Mouse (Mus musculus): ENCODE measurements at regions not wholly inside any gene's neighbourhood (a gene's known extent, or its start where the extent isn't known, plus 50 kb on each side); places are given as distances from the start of the nearest gene placed in this dataset.
"Not testable (repeated sequence)": the region's sequence is repeated elsewhere in the genome, so short reads cannot be mapped to it uniquely, and the experiment has no call there.

GRCm38 (mm10) chr7:95954511-95954910 lies 216.5 kb upstream of the Tenm4 start:
- DNase-seq (ENCODE audit: low spot score): no peak

GRCm38 (mm10) chr7:95955119-95955518 lies 215.9 kb upstream of the Tenm4 start:
- DNase-seq (ENCODE audit: low spot score): no peak

- DNase-seq (ENCODE audit: low spot score): no peak
These were observed 212.0 kb upstream of the Tenm4 start for GRCm38 (mm10) chr7:95959068-95959467.

GRCm38 (mm10) chr7:95971863-95972262 lies 199.2 kb upstream of the Tenm4 start:
- DNase-seq (ENCODE audit: low spot score): no peak

- no peak for DNase-seq (ENCODE audit: low spot score)
These were observed 197.0 kb upstream of the Tenm4 start for GRCm38 (mm10) chr7:95974085-95974484.

GRCm38 (mm10) chr7:95991250-95992032 lies 179.6 kb upstream of the Tenm4 start:
- no peak for DNase-seq (ENCODE audit: low spot score)

- no peak for DNase-seq (ENCODE audit: low spot score)
These were observed 179.0 kb upstream of the Tenm4 start for GRCm38 (mm10) chr7:95992033-95992516.

GRCm38 (mm10) chr7:95992521-95992920 lies 178.5 kb upstream of the Tenm4 start:
- no peak for DNase-seq (ENCODE audit: low spot score)

- DNase-seq (ENCODE audit: low spot score): no peak
These were observed 173.9 kb upstream of the Tenm4 start for GRCm38 (mm10) chr7:95997190-95997589.

GRCm38 (mm10) chr7:95999189-95999588 lies 171.9 kb upstream of the Tenm4 start:
- DNase-seq (ENCODE audit: low spot score): no peak

- no peak for DNase-seq (ENCODE audit: low spot score)
These were observed 168.6 kb upstream of the Tenm4 start for GRCm38 (mm10) chr7:96002401-96002800.

- no peak for DNase-seq (ENCODE audit: low spot score)
These were observed 164.7 kb upstream of the Tenm4 start for GRCm38 (mm10) chr7:96006299-96006698.

- DNase-seq (ENCODE audit: low spot score): no peak
These were observed 158.0 kb upstream of the Tenm4 start for GRCm38 (mm10) chr7:96013008-96013407.

- no peak for DNase-seq (ENCODE audit: low spot score)
These were observed 153.7 kb upstream of the Tenm4 start for GRCm38 (mm10) chr7:96017112-96017884.

GRCm38 (mm10) chr7:96024048-96024447 lies 147.0 kb upstream of the Tenm4 start:
- no peak for DNase-seq (ENCODE audit: low spot score)

- no peak for DNase-seq (ENCODE audit: low spot score)
These were observed 144.1 kb upstream of the Tenm4 start for GRCm38 (mm10) chr7:96026781-96027418.

GRCm38 (mm10) chr7:96033636-96034035 lies 137.4 kb upstream of the Tenm4 start:
- DNase-seq (ENCODE audit: low spot score): no peak

GRCm38 (mm10) chr7:96035456-96035855 lies 135.6 kb upstream of the Tenm4 start:
- DNase-seq (ENCODE audit: low spot score): no peak

- no peak for DNase-seq (ENCODE audit: low spot score)
These were observed 131.4 kb upstream of the Tenm4 start for GRCm38 (mm10) chr7:96039628-96040027.

- DNase-seq (ENCODE audit: low spot score): no peak
These were observed 129.2 kb upstream of the Tenm4 start for GRCm38 (mm10) chr7:96041806-96042205.

GRCm38 (mm10) chr7:96051631-96052030 lies 119.4 kb upstream of the Tenm4 start:
- no peak for DNase-seq (ENCODE audit: low spot score)

- DNase-seq (ENCODE audit: low spot score): not testable (repeated sequence)
These were observed 109.4 kb upstream of the Tenm4 start for GRCm38 (mm10) chr7:96061599-96061998.

Data from heart, adult 8-10 months (tissue).